Mouse (Mus musculus) brain, adult 2 months (tissue): Measurements from ENCODE around the gene B3gat3.
A peak's percentile ranks its signal among the peaks of the same experiment; 100 is the strongest.
"Not testable (repeated sequence)": the region's sequence is repeated elsewhere in the genome, so short reads cannot be mapped to it uniquely, and the experiment has no call there.

Experiments
- DNase-seq: peaks from one replicate; pipeline ENCODE4 v3.0.0; 2011; ENCODE audit warnings: low read depth, low spot score

The B3gat3 gene

DNA sequence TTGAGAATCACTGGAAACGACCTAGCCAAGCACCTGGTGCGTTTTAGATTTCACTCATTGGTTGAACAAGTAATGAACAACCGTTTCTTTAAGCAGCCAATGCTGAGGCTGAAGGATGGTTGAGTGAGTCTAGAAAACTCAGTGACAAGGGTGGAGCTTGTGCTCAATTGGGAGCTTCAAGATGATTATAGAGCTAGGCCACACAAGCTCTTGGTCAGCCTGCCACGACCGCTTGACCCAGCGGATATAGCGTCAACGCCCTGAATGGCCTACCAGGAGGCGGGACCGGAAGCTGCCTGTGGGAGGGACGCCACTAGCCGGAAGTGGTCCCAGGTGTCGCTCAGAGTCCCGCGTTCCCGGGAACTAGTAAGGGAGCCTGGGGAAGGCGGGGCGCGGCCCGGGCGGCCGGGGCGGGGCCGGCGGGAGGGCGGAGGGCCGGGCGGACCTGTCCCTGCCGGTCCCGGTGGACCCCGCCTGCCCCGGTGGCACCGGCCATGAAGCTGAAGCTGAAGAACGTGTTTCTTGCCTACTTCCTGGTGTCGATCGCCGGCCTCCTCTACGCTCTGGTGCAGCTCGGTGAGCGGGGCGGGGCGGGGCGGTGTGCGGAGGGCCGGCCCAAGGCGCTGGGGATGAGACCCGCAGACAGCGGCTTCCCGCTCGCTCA is at the start of gene B3gat3:
Gene B3gat3, plus strand, starts transcription at position 302 of the 664 bp plus-strand sequence.
- DNase-seq, result peak; percentile 98

DNA sequence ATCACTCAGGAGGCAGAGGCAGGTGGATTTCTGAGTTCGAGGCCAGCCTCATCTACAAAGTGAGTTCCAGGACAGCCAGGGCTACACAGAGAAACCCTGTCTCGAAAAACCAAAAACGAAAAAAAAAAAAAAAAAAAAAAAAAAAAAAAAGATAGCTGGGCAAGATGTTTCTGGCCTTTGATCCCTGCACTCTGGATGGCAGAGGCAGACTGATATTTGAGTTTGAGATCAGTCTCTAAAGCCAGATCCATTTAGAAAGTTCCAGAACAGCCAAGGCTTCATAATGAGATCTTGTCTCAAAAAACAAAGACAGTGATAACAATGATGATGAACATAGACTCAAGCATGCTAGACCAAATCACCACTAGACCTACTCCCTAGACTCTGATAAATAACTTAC is 49.8 kb upstream of the B3gat3 start:
- not testable (repeated sequence) for DNase-seq

DNA sequence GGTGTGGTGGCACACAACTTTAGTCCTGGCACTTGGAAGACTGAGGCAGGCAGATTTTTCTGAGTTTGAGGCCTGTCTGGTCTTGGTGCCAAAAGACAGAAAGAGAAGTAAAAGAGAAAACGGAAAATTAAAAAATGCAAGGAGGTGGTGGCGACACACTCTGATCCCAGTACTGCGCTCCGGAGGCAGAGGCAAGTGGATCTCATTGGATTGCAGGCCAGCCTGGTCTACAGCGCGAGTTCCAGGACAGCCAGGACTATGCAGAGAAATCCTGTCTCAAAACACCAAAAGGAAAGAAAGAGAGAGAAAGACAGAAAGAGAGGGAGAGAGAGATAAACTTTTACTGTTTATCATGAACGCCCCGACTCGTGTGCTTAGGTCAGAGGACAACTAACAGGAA is 49.3 kb upstream of the B3gat3 start:
- no peak for DNase-seq

DNA sequence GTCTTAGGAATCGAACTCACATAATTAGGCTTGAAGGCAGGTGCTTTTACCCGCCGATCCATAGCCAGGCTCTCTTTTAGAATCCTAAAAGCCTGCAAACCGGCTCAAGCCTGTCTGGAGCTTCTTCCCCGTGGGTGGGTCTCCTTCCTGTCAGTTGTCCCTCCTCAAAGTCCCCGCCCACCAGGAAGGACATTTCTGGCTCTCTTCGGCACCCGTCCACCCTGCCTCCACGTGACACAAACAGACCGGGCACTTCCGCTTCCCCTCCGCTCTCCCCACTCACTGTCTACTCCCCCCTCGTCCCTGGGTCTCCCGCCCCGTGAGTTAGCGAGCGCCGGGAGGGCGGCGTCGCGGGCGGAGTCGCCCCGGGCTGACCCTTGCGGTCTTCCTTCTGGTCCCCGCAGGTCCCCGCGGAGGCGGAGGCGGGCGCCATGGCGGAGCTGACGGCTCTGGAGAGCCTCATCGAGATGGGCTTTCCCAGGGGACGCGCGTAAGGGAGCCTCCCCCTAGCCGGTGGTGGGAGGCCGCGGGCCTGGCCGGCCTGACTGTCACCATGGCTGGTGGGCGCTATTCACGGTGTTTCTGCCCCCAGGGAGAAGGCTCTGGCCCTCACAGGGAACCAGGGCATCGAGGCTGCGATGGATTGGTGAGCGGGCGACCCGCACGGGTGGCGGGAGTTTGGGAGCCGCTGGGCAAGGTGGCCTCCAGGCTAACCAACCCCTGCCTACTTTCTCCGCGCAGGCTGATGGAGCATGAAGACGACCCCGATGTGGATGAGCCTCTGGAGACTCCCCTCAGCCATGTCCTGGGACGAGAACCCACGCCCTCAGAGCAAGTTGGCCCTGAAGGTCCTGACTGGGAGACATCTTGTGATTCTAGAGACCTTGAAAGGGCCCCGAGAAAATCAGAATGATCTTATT is 48.6 kb upstream of the B3gat3 start, which contains the start of gene Ubxn1:
Gene Ubxn1, plus strand, starts transcription at position 230 of the 920 bp plus-strand sequence.
- DNase-seq, result peak; percentile 99

DNA sequence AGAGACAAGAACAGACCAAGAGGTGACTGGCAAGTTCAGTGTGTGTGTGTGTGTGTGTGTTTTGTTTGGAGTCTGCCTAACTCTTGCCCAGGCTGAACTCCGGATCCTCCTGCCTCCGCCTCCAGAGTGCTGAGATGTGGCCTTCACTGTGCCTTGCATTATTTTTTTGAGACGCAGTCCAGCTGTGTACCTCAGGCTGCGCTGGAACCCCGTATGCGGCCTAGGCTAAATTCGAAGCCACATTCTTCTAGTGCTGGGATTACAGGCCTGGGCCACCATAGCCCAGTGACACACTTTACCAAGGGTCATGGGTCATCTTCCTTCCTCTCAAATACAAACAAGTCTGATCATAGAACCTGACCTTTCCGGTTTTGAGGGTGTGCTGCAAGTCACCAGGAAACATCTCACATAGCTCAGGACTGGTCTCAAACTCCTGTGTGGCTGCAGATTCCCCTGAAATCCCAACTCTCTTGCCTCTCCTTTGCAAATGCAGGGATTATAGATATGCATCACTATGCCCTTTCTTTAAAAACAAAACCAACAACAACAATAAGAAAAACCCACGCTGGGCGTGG is 47.8 kb upstream of the B3gat3 start:
- no peak for DNase-seq

DNA sequence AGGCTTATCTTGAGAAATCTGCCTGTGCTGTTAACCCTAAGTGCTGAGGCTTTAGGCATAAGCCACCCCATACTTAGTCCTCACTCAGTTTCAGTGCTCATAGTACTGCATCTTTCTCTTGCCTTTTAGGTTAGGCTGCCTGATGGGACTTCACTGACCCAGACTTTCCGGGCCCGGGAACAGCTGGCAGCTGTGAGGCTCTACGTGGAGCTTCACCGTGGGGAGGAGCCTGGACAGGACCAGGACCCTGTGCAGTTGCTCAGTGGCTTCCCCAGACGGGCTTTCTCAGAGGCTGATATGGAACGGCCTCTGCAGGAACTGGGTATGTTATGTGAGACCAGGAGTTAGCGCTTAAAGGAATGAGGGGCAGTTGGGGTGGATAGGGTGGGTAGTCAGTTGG is 45.1 kb upstream of the B3gat3 start:
- no peak for DNase-seq

DNA sequence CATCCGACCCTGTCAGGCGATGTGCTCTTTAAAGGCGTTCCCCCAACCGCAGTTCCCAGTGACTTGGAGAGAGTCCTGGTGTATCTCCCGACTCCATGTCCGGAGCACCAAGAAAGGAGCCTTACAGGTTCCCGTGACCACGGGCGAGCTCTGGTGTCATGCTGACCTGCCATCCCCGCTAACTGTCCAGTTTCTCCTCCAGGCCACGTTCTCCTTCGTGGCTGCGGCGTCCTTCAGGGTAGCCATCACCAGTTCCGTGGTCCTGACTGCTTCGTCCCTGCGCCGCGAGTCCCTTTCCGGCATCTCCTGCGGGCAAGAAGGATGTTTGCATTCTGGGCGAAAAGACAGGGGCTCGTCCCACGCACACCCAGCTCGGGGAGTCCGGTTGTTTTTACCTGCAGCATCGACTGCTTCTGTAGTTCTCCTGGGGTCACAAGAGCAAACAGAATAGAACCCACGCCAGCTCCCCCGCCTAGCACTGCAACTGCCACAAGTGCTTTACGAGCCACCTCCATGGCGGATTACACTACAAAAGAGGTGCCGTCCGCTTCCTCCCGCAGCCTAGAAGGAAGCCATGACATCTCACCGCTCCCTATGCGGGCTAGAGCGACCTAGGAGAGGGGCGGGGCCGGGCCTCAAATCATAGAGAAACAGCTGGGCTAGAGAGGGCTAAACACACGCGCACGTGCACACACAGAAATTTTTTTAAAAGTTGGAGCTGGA is 39.7 kb upstream of the B3gat3 start, which contains the start of gene Uqcc3:
Gene Uqcc3, minus strand, starts transcription at position 613 of the 723 bp plus-strand sequence.
- DNase-seq, result peak; percentile 94

DNA sequence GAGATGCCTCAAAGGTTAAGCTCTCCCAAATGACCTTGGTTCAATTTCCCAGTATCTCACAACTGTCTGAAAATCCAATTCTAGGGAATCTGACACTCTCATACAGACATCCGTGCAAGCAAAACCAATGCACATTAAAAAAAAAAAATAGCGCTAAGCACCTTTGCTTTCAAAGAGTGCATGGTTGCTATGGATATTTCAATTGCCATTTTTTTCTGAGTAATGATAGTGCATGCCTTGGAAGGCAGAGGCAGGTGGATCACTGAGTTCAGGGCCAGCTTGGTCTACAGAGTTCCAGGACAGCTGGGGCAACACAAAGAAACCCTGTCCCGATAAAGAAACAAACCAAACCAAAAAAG is 39.2 kb upstream of the B3gat3 start:
- DNase-seq, result no peak

DNA sequence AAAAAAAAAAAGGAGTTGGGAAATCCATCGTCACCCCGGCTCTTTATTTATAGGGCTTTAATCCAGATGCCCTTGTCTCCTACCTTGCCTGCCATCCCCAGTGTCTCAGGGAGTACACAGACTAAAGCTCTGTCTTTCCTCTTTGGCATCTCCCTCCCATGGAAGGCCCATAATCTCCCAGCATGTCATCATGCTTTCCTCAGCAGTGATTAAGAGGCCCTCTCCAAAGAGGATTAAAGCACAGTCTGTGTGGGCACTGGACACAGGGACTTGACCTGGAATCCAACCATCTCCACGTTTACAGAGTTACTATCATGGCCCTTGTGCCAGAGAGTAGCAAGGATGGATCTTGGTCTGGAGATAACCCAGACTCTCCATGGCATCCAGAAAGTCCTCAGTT is 36.6 kb upstream of the B3gat3 start, which contains the start of the genes Lbhd1 and Gm49403:
Gene Lbhd1, plus strand, starts transcription at position 117 of the 400 bp plus-strand sequence.
Gene Gm49403, plus strand, starts transcription at position 315 of the 400 bp plus-strand sequence.
- DNase-seq, result no peak

DNA sequence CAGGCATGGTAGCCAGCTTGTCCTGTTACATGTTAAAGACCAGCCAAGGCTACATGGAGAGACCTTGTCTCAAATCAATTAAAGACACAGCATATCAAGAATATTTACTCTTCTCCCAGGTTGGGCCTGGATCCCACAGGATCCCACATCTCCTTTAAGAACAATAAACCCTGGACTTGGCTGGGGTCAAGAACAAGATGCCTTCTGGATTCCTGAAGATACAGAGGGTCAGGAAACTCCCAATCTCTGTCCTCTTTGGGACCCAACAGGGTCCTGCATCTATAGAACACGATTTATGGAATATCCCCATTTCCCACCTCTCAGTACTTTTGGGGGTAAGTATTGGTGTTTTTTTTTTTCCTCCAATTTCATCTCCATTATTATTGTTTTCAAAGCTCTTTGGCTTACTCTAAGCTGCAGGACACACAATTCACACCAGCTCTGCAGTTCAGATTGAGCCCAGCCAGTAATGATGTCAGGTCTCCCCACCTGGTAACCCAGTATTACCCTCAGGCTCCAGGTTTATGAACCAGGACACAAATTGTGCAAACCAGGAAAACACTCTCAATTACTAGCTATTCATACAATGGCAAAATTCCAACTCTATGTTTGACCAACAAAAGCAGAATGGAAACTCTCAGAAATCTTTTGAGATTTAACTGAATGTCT is 33.1 kb upstream of the B3gat3 start:
- DNase-seq, result no peak

DNA sequence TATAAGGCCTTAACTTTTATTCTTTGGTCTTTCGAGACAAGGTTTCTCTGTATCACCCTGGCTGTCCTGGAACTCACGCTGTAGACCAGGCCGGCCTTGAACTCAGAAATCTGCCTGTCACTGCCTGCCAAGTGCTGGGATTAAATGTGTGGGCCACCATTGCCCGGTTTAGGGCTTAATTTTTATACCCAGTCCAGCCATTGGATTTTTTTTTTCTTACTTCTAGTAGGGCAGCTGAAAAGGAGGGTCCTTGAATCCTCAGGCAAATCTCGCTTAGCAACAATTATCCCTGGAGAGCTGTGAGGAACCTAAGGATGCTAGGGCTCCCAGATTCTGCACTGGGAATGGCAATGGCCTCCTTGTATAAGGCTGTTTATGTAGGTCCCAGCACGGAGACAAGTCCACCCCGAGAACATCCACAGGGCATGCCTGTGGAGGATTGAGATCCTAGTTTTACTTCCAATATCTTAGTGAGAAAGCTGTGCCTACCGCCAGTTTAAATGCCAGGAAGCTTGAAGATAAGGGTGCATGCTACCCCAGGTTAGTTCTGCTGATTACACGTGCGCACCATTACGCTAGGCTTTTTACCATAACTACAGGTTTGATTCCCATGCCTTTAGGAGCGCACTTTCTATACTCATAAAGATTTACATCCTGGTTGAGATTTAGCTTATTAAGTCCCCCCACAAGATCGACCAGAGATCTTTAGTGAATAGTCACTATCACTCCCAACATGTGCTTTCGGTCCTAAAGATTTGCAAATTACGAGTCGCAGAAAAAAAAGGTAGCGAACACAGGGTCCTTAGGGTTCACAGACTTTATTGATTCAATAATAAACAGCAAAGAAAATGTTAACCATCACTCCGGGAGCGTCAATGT is 32.4 kb upstream of the B3gat3 start:
- no peak for DNase-seq

DNA sequence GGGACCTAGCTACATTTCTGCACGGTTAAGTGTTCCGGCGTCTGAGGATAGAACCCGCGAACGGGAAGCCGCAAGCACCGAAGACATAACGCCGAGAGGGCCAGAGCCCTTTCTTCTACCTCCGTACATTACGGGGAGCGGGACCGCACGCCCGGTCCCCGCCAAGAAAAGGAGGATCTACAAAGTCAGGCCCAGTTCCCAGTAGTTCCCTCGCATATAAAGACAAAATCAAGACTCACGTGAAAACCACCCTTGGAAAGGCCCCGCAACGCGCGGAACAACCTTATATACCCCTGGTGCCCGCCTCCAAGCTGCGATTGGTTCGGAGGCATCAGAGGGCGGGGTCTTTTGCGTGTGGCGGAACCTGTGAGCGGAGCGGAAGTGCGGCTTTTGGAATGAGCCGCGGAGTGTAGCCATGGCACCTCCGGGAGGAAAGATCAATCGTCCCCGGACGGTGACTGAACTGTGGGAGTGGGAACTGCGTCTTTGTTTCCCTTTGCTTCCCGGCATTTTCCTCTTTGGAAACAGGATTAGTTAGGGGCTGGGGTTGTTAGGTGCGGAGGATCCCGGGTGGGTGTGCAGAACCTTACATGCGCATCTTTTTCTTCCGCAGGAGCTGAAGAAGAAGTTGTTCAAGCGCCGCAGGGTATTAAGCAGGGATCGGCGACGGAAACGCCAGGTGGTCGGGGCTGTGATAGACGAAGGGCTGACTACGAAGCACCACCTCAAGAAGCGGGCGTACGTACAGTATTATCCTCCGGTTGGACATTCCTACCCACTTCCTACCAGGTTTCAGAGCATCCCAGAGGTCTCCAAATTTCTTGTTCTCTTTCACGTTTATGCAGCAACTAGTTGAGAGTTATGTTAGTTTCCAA is 31.4 kb upstream of the B3gat3 start, which contains the start of the genes 1810009A15Rik and Gm49416:
Gene 1810009A15Rik, plus strand, starts transcription at position 343 of the 875 bp plus-strand sequence.
Gene Gm49416, plus strand, starts transcription at position 416 of the 875 bp plus-strand sequence.
- DNase-seq, result peak; percentile 99

DNA sequence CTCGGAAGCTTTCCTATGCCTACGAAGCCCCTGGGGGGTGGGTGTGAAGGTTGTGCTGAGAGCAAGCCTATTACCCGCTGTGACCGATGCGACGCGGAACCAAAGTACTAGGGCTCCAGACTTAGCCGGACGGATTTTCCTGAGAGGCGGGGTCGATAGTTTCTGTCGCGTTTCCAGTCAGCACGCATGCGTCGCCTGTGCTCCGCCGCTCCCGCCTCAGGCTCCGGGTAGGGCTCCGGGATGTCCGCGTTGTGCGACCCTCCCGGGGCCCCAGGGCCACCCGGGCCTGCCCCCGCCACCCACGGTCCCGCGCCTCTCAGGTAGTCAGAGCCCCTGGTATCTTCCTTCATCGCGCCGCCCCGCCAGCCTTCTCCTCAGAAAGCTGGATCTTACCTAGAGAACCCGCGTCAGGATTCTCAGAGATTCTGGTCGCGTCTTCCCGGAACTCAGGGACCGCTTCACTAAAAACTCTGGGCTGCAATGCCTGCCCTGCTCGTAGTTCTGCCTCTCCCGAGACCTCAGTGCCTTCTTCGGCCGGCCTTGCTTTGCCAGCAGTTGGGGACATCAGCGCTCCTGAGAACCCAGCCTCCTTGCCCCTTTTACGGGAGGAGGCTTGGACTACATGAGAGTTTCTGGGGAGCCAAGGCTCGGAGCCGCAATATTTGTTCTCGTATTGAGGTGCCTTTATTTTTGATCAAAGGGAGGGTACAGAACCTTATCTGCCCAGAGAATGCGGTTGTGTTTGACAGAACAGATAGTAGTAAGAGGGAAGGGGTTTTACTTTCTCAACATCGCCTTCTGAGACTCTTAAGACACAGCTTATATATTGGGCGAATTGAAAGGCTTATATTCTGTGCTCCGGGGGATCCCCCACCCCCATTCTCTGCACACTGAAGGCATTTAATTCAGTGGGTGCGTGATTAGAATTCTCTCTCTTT is 27.1 kb upstream of the B3gat3 start, which contains the start of gene Ints5:
Gene Ints5, plus strand, starts transcription at position 177 of the 938 bp plus-strand sequence.
- peak; percentile 96 for DNase-seq

DNA sequence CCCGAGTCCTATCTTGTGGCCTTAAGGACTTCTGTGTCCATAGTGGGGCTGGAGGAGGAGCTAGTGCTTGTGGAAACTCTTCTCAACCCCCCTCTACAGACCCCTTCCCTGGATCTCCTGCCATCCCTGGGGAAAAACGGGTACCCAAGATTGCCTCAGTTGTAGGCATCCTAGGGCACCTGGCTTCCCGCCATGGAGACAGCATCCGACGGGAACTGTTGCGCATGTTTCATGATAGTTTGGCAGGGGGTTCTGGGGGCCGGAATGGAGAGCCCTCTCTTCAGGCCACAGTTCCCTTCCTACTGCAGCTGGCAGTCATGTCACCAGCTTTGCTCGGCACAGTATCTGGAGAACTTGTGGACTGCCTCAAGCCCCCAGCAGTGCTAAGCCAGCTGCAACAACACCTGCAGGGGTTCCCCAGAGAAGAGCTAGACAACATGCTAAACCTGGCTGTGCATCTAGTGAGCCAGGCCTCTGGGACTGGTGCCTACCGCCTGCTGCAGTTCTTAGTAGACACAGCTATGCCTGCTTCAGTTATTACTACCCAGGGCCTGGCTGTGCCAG is 24.7 kb upstream of the B3gat3 start:
- DNase-seq, result no peak

DNA sequence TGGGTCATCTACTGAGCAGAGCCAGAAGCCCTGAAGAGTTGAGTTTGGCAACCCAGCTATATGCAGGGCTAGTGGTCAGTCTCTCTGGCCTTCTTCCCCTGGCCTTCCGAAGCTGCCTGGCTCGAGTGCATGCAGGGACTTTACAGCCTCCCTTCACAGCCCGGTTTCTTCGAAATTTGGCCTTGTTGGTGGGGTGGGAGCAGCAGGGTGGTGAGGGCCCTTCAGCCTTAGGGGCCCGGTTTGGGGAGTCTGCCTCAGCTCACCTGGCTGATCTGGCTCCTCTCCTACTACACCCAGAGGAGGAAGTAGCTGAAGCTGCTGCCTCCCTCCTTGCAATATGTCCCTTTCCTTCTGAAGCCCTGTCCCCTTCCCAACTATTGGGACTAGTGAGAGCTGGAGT is 23.9 kb upstream of the B3gat3 start:
- DNase-seq, result not testable (repeated sequence)

DNA sequence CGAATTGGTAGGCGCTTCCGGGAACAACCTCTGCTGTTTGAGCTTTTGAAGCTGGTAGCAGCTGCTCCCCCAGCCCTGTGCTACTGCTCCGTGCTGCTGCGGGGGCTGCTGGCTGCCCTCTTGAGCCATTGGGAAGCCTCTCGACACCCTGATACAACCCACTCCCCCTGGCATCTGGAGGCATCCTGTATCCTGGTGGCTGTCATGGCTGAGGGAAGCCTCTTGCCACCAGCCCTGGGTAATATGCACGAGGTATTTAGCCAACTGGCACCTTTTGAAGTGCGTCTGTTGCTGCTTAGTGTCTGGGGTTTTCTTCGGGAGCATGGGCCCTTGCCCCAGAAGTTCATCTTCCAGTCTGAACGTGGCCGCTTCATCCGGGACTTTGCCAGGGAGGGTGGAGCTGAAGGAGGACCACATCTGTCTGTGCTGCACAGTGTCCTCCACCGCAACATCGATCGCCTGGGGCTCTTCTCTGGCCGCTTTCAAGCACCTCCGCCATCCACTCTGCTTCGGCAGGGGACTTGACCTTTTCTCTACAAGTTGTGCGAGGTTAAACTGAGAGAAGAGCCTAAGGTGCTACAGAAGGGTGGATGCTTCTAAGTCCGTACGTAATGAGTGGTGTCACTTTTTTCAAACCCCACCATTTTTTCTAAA is 22.8 kb upstream of the B3gat3 start:
- DNase-seq, result peak; percentile 58
